16 mouse cellular contexts compared by ENCODE assay signal in the genomic region with DNA sequence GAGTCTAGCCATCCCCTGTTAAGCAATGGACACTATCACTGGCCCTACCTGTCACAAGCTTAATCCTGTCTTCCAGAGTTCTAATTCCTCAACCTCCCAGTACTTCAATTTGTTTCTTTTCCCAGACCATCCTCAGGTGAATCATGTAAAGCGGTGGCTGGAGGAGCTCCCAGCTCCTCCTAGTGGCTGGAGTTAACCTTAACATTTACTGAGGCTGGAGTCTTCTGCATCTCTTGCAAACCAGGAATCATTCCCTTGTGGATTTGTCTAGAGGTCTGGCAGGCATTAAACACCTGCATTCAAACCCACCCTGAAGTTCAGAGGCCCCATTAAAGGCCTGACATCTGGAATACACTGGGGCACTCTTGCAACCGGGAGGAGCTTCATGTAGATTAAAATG.
DNase-seq lines count a peak whose midpoint lies in the region; ATAC-seq and TF ChIP-seq lines count a peak whose summit lies in the region.
"Had no signal": no experiment of that assay in that cellular context is flagged by ENCODE, and none has a peak within 500 bp of the region (broad histone marks: within the 10 kb centered on the region; RNA-seq: fewer than 3 reads in every experiment).

No protein-coding gene starts in this region.

- H3K9ac ChIP-seq in intestine, postnatal 0 days (ENCODE audit: low read depth, low read length) = no peak overlapping the region
- H3K9ac ChIP-seq in intestine, embryonic 15.5 days = no peak overlapping the region
- H3K9ac ChIP-seq in midbrain, embryonic 14.5 days (replicated peaks; ENCODE audit: low read length) = no peak overlapping the region
- no peak overlapping the region for H3K9ac ChIP-seq in midbrain, embryonic 13.5 days (replicated peaks)
- H3K9ac ChIP-seq: neural tube, embryonic 13.5 days; stomach, embryonic 15.5 days had no signal

- no peak overlapping the region for H3K27ac ChIP-seq in intestine, postnatal 0 days (ENCODE audit: low read depth, low read length)
- no peak overlapping the region for H3K27ac ChIP-seq in intestine, embryonic 15.5 days
- no peak overlapping the region for H3K27ac ChIP-seq in midbrain, embryonic 14.5 days (replicated peaks; ENCODE audit: low read depth, low read length)
- no peak overlapping the region for H3K27ac ChIP-seq in midbrain, embryonic 13.5 days
- H3K27ac ChIP-seq: midbrain, embryonic 10.5 days; stomach, embryonic 15.5 days had no signal

- H3K4me1 ChIP-seq in intestine, postnatal 0 days (replicated peaks; ENCODE audit: control insufficient read depth, insufficient read depth, low read length) = no peaks in the 10 kb centered on the region
- H3K4me1 ChIP-seq in intestine, embryonic 15.5 days (replicated peaks) = no peaks in the 10 kb centered on the region
- no peaks in the 10 kb centered on the region for H3K4me1 ChIP-seq in midbrain, embryonic 14.5 days (ENCODE audit: control insufficient read depth, insufficient read depth, low read length)
- H3K4me1 ChIP-seq in midbrain, embryonic 13.5 days (replicated peaks) = 0 out of 2 replicates have a peak, but pooled peaks cover 3% of the 10 kb centered on the region
- H3K4me1 ChIP-seq: midbrain, embryonic 10.5 days; neural tube, embryonic 13.5 days; stomach, embryonic 15.5 days had no signal

- 63% methylated on average over 2 of the region's 2 CpGs for WGBS in intestine, postnatal 0 days
- WGBS in intestine, embryonic 15.5 days = 68% methylated on average over 2 of the region's 2 CpGs
- 63% methylated on average over 2 of the region's 2 CpGs for WGBS in midbrain, embryonic 14.5 days
- 57% methylated on average over 2 of the region's 2 CpGs for WGBS in midbrain, embryonic 13.5 days

- H3K4me3 ChIP-seq in intestine, postnatal 0 days (ENCODE audit: low read depth, low read length) = no peak overlapping the region
- H3K4me3 ChIP-seq in intestine, embryonic 15.5 days (replicated peaks) = no peak overlapping the region
- H3K4me3 ChIP-seq in midbrain, embryonic 14.5 days (replicated peaks; ENCODE audit: low read depth, low read length) = no peak overlapping the region
- no peak overlapping the region for H3K4me3 ChIP-seq in midbrain, embryonic 13.5 days (replicated peaks)
- H3K4me3 ChIP-seq: midbrain, embryonic 10.5 days; neural tube, embryonic 13.5 days; stomach, embryonic 15.5 days had no signal

- peak; percentile 51 for DNase-seq in midbrain, embryonic 14.5 days
- DNase-seq in R1 (ENCODE audit: low read depth, low spot score) = peak; percentile 13
- peak; percentile 16 for DNase-seq in forelimb bud, embryonic 11.5 days (ENCODE audit: low read depth, low spot score)
- DNase-seq in adrenal gland, adult 8-10 months = no peak
- DNase-seq in layer of hippocampus, adult 9-11 months = no peak
- DNase-seq: adrenal gland, postnatal 25 days; cerebellum, adult 2 months; heart, postnatal 4 days; kidney, adult 18-20 months; layer of hippocampus, postnatal 36 days had no signal

- no peaks in the 10 kb centered on the region for H3K9me3 ChIP-seq in intestine, postnatal 0 days (ENCODE audit: control insufficient read depth)
- no peaks in the 10 kb centered on the region for H3K9me3 ChIP-seq in intestine, embryonic 15.5 days
- no peaks in the 10 kb centered on the region for H3K9me3 ChIP-seq in midbrain, embryonic 14.5 days (ENCODE audit: control insufficient read depth, low read length)
- H3K9me3 ChIP-seq in midbrain, embryonic 13.5 days = no peaks in the 10 kb centered on the region
- H3K9me3 ChIP-seq: midbrain, embryonic 10.5 days; neural tube, embryonic 13.5 days; stomach, embryonic 15.5 days had no signal

- peak; percentile 64 for TF ChIP-seq CTCF in intestine, postnatal 0 days (IDR thresholded peaks at IDR 0.05; ENCODE audit: low read depth)

- no peaks in the 10 kb centered on the region for H3K27me3 ChIP-seq in intestine, postnatal 0 days (replicated peaks; ENCODE audit: control insufficient read depth, insufficient read depth, low read length)
- no peaks in the 10 kb centered on the region for H3K27me3 ChIP-seq in intestine, embryonic 15.5 days (replicated peaks)
- no peaks in the 10 kb centered on the region for H3K27me3 ChIP-seq in midbrain, embryonic 14.5 days (ENCODE audit: control insufficient read depth, insufficient read depth, low read length)
- H3K27me3 ChIP-seq in midbrain, embryonic 13.5 days = no peaks in the 10 kb centered on the region
- H3K27me3 ChIP-seq: neural tube, embryonic 13.5 days; stomach, embryonic 15.5 days had no signal

- no peak for ATAC-seq in intestine, postnatal 0 days
- no peak for ATAC-seq in intestine, embryonic 15.5 days
- ATAC-seq in midbrain, embryonic 14.5 days (ENCODE audit: low FRiP score, low TSS enrichment) = no peak
- no peak for ATAC-seq in midbrain, embryonic 13.5 days

- H3K4me2 ChIP-seq in intestine, postnatal 0 days (replicated peaks; ENCODE audit: low read depth) = no peak overlapping the region
- H3K4me2 ChIP-seq in intestine, embryonic 15.5 days (replicated peaks) = no peak overlapping the region
- no peak overlapping the region for H3K4me2 ChIP-seq in midbrain, embryonic 14.5 days (ENCODE audit: low read length)
- H3K4me2 ChIP-seq in midbrain, embryonic 13.5 days (replicated peaks) = no peak overlapping the region
- H3K4me2 ChIP-seq: neural tube, embryonic 13.5 days; stomach, embryonic 15.5 days had no signal

- H3K36me3 ChIP-seq in intestine, postnatal 0 days (ENCODE audit: control insufficient read depth, insufficient read depth) = no peaks in the 10 kb centered on the region
- H3K36me3 ChIP-seq in intestine, embryonic 15.5 days = no peaks in the 10 kb centered on the region
- H3K36me3 ChIP-seq in midbrain, embryonic 14.5 days (ENCODE audit: control insufficient read depth, insufficient read depth, low read length) = no peaks in the 10 kb centered on the region
- H3K36me3 ChIP-seq in midbrain, embryonic 13.5 days = no peaks in the 10 kb centered on the region
- H3K36me3 ChIP-seq: midbrain, embryonic 10.5 days; neural tube, embryonic 13.5 days; stomach, embryonic 15.5 days had no signal

Comparison
In these comparisons a context has a peak if more than half of its experiments do, and no peak if none do; other contexts are left out.
1. DNase-seq: peak in midbrain, embryonic 14.5 days (single experiment), R1 (single experiment) and forelimb bud, embryonic 11.5 days (single experiment); none in adrenal gland, adult 8-10 months (single experiment) and layer of hippocampus, adult 9-11 months (single experiment).